Mouse (Mus musculus): Measurements from ENCODE around the gene Pdcd11.

Gene Pdcd11

GRCm38 (mm10) chr19:47168793-47169412 lies 78.3 kb downstream of the Pdcd11 start:
- peak; percentile 75 to 91 for DNase-seq (ENCODE audit: low spot score in 2 of 2)

GRCm38 (mm10) chr19:47174515-47174914 lies 83.9 kb downstream of the Pdcd11 start:
- no peak for DNase-seq (ENCODE audit: low spot score in 2 of 2)

- no peak for DNase-seq (ENCODE audit: low spot score in 2 of 2)
Measured at GRCm38 (mm10) chr19:47175472-47175871, 84.9 kb downstream of the Pdcd11 start.

GRCm38 (mm10) chr19:47176916-47177505 lies 86.4 kb downstream of the Pdcd11 start:
- no peak for DNase-seq (ENCODE audit: low spot score in 2 of 2)

- no peak for DNase-seq (ENCODE audit: low spot score in 2 of 2)
Measured at GRCm38 (mm10) chr19:47178001-47178400, 87.4 kb downstream of the Pdcd11 start.

GRCm38 (mm10) chr19:47178431-47179271 lies 88.1 kb downstream of the Pdcd11 start, which contains the start of gene Neurl1a:
Neurl1a (plus strand) TSS chr19:47178820.
- DNase-seq (ENCODE audit: low spot score in 2 of 2): no peak

GRCm38 (mm10) chr19:47179272-47179809 lies 88.8 kb downstream of the Pdcd11 start:
- DNase-seq (ENCODE audit: low spot score in 2 of 2): no peak

GRCm38 (mm10) chr19:47180011-47180410 lies 89.4 kb downstream of the Pdcd11 start:
- no peak for DNase-seq (ENCODE audit: low spot score in 2 of 2)

Measured in spleen, postnatal 4 days (tissue).